21 mouse cellular contexts compared by ENCODE assay signal in genomic region chr2:128502676-128503075, GRCm38 (mm10).
A peak's percentile ranks its signal among the peaks of the same experiment; 100 is the strongest.
DNase-seq lines count a peak whose midpoint lies in the region; ATAC-seq lines count a peak whose summit lies in the region.
"Had no signal": no experiment of that assay in that cellular context is flagged by ENCODE, and none has a peak within 500 bp of the region (broad histone marks: within the 10 kb centered on the region; RNA-seq: fewer than 3 reads in every experiment).

No protein-coding gene starts in this region.

- peak; percentile 18; the same call in 1 of the 2 replicates for ATAC-seq in megakaryocyte, adult 5-6 weeks (ENCODE audit: poor library complexity, severe bottlenecking)
- no peak for ATAC-seq in megakaryocyte progenitor cell, adult 5-6 weeks (replicated peaks; ENCODE audit: poor library complexity)
- ATAC-seq: forebrain, embryonic 14.5 days; liver, embryonic 12.5 days; liver, postnatal 0 days had no signal

- DNase-seq in cerebellum, postnatal 14 days: peak; percentile 14 to 32
- no peak for DNase-seq in cerebellum, postnatal 4 days (ENCODE audit: low spot score in 2 of 2)
- DNase-seq in CD4-positive helper T cell, adult 2 months (ENCODE audit: low read depth, low spot score): peak; percentile 66
- DNase-seq in T-cell, adult 2 months (ENCODE audit: low spot score): peak; percentile 12
- DNase-seq in left cerebral cortex, postnatal 14 days (ENCODE audit: low spot score in 2 of 2): no peak
- DNase-seq: adrenal gland, postnatal 36 days; cerebellum, adult 18-20 months; cerebellum, postnatal 36 days; embryo, embryonic 11 days; gastrocnemius, postnatal 14 days; heart, adult 11 months; kidney, adult 11 months; kidney, postnatal 36 days; liver, postnatal 0 days; right cerebral cortex, postnatal 4 days; thymus, adult 2 months; thymus, postnatal 36 days had no signal

- intact Hi-C loops in left cerebral cortex, postnatal 14 days (cut with DNase I): no loop called here

Comparison
In these comparisons a context has a peak if more than half of its experiments do, and no peak if none do; other contexts are left out.
1. DNase-seq: peak in cerebellum, postnatal 14 days (2 of 2), CD4-positive helper T cell, adult 2 months (single experiment) and T-cell, adult 2 months (single experiment); none in cerebellum, postnatal 4 days (0 of 2) and left cerebral cortex, postnatal 14 days (0 of 2).